Mouse (Mus musculus) testis, adult 2 months (tissue): ENCODE measurements at regions not wholly inside any gene's neighbourhood (a gene's known extent, or its start where the extent isn't known, plus 50 kb on each side); places are given as distances from the start of the nearest gene placed in this dataset.

Source experiments
- CTCF ChIP-seq: fragments of 200-500 bp; IDR thresholded peaks from 2 replicates; pipeline ENCODE4 v1.5.1; 2012; ENCODE audit warnings: low read depth, mild to moderate bottlenecking, inconsistent platforms, low read length, moderate library complexity; ENCODE audit not compliant: control insufficient read depth, insufficient read depth, insufficient replicate concordance
- POLR2A ChIP-seq: fragments of 200-500 bp; IDR thresholded peaks from 2 replicates; pipeline ENCODE4 v1.6.1; 2012; ENCODE audit warnings: low read depth, mild to moderate bottlenecking, inconsistent platforms, low read length, moderate library complexity; ENCODE audit not compliant: control insufficient read depth

DNA sequence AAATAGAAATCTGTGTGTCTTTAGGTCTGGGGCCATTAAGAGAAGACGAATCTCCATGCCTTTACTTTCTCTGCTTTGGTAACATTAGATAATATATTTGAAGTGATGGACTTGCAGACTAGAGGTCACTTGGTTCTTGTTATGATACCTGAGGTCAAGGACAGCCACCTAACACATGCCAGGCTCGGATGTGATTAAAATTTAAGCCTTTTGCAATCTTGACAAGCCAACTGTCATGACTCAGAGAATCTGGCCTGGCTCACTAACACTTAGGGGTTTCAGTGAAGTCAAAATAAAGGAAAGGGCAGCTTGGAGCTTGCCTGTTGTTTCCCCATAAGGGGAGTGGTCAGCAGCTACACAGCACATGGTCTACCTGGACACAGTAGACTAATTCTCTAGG, 320.4 kb upstream of the Tbc1d5 start:
- TF ChIP-seq CTCF (no peak), POLR2A (no peak)
